Mouse (Mus musculus) cortical plate, adult 2 months (tissue): ENCODE results near the gene Syce3.

ENCODE experiments used
- CTCF ChIP-seq: fragments of 200-500 bp; IDR thresholded peaks from 2 replicates; pipeline ENCODE4 v1.5.1; 2011; ENCODE audit warnings: mild to moderate bottlenecking, control low read depth, low read length; ENCODE audit not compliant: insufficient read depth; ENCODE audit errors: extremely low read depth
- POLR2A ChIP-seq: fragments of 200-500 bp; IDR thresholded peaks from 2 replicates; pipeline ENCODE4 v1.6.1; 2011; ENCODE audit warnings: mild to moderate bottlenecking, low read length, control low read depth; ENCODE audit not compliant: insufficient read depth; ENCODE audit errors: extremely low read depth

- TF ChIP-seq POLR2A (no peak), CTCF (no peak)
Observed at GRCm38 (mm10) chr15:89378831-89379401, 31.4 kb downstream of the Syce3 start, which contains the start of gene Odf3b.
